Mouse (Mus musculus): ENCODE results near the gene Ttc27. TPM values are rescaled to one million over a fixed set of nuclear protein-coding genes. Genes with fewer than 3 reads are reported as not detected.

Ttc27 gene
- polyA plus RNA-seq, 1 experiment, result 11.1 TPM

DNA sequence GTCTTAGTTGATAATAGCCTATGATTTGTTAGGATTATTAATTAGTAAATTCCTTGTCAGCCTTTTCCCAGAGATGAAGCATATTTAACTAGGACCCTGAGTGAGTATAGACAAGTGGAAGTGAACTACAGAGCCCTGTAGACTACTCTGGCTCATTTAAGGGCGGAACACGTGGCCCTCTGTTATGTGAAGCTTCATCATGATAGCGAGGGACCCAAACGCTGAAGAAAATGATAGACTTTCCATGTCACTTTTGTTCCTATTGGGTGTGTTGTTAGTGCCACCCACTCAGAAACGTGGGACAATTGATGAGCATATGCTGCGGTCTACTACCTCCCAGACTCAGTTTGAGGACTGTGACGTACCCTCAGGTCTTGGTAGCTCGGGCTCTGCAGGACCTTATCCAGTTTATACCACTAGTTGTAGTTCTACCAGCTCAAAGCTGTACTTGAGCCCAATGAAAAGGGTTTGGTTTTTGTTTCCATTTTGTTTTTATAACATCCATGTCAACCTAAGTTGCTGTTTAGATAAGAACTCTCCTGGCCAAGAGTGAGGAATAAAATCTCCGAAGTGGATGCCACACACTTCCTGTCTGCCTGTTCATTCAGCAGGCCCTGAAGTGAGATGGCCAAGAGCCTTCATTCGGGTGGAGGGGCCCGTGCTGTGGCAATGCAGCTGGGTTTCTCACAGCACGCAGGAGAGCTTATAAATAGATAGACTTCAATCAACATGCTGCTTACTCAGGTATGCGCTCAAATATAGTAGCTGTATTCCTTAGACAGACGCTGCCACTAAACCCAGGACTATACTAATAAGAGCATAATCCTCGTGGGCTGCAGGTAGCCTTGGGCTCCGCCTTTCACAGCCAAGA lies 148.4 kb downstream of the Ttc27 start:
- Histone ChIP-seq H3K4me1 (ENCODE audit: control insufficient read depth, insufficient read depth, low read length) (no peaks in the 10 kb centered on the region), H3K4me3 (replicated peaks; ENCODE audit: insufficient read depth, low read depth, low read length) (no peak overlapping the region), H3K27me3 (ENCODE audit: control insufficient read depth, insufficient read depth, low read length) (no peaks in the 10 kb centered on the region), H3K27ac (ENCODE audit: insufficient read depth, low read length) (no peak overlapping the region)
- TF ChIP-seq POLR2A (IDR thresholded peaks at IDR 0.05; ENCODE audit: borderline replicate concordance, insufficient read depth, low read length), result no peak
- no peak for TF ChIP-seq CTCF (IDR thresholded peaks at IDR 0.05; ENCODE audit: borderline replicate concordance, insufficient read depth, low read depth, low read length)
- DNase-seq, result no peak
- WGBS, result 69% methylated on average over 16 of the region's 16 CpGs

DNA sequence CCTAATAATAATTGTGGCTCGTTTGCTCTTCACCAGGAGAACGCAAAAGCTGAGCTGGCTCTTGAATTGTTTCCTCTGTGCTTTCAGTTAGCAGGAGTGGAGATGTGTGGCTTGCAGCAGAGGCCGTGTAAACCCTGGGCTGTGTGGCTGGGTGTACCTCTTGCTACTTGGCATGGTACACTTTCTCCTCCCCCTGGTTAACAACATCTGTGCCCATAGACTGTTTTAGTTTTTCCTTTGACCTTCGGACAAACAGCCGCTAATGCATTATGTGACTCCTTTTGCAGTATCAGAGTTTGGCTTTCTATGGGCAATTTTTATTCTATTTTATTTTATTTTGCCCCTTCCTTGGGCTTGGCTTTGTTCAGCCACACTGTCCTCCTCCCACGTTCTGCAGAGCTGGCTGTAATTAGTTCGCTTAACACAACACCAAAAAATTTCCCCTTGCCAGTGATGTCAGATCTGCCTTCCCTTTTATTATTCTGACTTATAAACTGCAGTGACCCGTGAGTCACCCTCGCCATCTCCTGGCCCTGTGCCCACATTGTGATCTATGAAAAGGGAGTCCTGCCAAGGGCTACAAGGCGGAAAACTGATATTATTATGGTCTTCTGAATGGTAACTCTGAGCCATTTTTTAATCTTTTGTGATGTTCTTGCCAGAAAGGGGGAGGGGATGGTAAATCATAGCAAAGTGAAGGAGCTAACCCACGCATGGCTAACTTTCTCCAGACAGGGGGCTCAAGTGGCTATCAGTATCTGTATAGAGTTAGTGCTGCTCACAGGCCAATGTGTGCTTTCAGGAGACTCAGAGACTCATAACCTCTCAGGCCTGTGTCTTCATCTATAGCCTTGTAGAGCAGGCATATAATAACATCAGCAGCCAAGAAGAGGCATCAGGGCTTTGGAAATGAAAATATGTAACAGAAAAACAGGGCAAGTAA lies 149.3 kb downstream of the Ttc27 start:
- 25% methylated on average over 11 of the region's 11 CpGs for WGBS
- TF ChIP-seq CTCF (IDR thresholded peaks at IDR 0.05; ENCODE audit: borderline replicate concordance, insufficient read depth, low read depth, low read length) (no peak), POLR2A (IDR thresholded peaks at IDR 0.05; ENCODE audit: borderline replicate concordance, insufficient read depth, low read length) (no peak)

DNA sequence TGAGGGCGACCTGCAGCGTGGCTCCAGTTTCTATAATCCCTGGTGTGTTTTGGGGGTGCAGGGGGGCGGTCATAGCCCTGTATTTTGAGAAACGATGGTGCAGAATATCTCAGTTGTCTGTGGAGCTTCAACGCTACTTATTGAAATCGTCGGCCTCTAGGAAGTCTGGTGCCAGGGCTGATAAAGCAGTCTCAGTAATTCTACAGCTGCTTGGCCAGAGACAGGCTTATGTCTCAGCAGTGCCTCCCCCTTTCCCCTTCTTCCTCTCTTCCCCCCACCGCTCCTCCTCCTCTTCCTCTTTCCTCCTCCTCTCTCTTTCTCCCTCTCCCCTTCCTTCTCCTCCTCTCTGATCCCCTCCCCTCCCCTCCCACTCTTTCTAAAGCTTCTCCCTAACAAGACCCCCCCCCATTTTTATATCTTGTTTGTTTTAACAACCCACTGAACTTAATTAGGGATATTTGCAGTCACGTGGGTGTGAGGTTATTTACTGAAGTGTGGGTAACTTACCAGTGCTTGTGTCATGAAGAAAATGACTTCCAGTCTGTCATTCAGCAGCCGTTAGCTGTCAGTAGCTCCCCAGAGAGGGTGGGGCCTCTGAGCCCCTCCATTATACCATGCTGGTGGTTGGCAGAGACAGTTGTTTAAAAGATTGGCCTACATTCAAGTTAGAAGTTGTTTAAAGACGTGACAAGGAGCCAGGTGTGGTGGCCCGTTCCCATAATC lies 150.8 kb downstream of the Ttc27 start:
- WGBS, result 45% methylated on average over 12 of the region's 12 CpGs
- Histone ChIP-seq H3K27ac (ENCODE audit: insufficient read depth, low read length) (no peak overlapping the region), H3K27me3 (ENCODE audit: control insufficient read depth, insufficient read depth, low read length) (no peaks in the 10 kb centered on the region), H3K4me1 (ENCODE audit: control insufficient read depth, insufficient read depth, low read length) (no peaks in the 10 kb centered on the region), H3K4me3 (replicated peaks; ENCODE audit: insufficient read depth, low read depth, low read length) (no peak overlapping the region)
- DNase-seq, result no peak
- TF ChIP-seq POLR2A (IDR thresholded peaks at IDR 0.05; ENCODE audit: borderline replicate concordance, insufficient read depth, low read length), result no peak
- no peak for TF ChIP-seq CTCF (IDR thresholded peaks at IDR 0.05; ENCODE audit: borderline replicate concordance, insufficient read depth, low read depth, low read length)

More for the DNA sequence above, 149.3 kb downstream of the Ttc27 start:
- H3K27me3 ChIP-seq (ENCODE audit: control insufficient read depth, insufficient read depth, low read length), result no peaks in the 10 kb centered on the region
- no peak overlapping the region for H3K4me3 ChIP-seq (replicated peaks; ENCODE audit: insufficient read depth, low read depth, low read length)
- no peaks in the 10 kb centered on the region for H3K4me1 ChIP-seq (ENCODE audit: control insufficient read depth, insufficient read depth, low read length)
- DNase-seq, result no peak
- no peak overlapping the region for H3K27ac ChIP-seq (ENCODE audit: insufficient read depth, low read length)

DNA sequence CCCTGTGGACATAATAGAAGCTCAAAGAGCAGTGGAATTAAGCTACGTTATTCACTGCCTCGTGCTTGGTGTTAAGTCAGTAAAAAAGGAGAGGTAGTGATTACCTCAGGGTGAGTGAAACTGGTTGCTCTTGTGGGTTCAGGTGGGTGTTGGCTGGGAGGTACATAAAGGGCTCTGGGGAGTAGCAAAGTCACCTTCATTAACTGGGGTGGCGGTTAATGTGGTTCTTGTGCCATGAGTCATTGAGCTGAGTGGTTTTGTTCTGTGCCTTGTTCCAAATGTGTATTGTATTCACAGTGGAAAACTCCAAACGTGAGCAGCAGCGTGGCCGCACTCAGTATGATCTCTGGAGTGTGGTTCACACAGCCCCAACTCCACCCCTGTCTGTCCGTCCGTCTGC lies 152.0 kb downstream of the Ttc27 start:
- Histone ChIP-seq H3K27ac (ENCODE audit: insufficient read depth, low read length) (no peak overlapping the region), H3K4me1 (ENCODE audit: control insufficient read depth, insufficient read depth, low read length) (no peaks in the 10 kb centered on the region), H3K4me3 (replicated peaks; ENCODE audit: insufficient read depth, low read depth, low read length) (no peak overlapping the region), H3K27me3 (ENCODE audit: control insufficient read depth, insufficient read depth, low read length) (no peaks in the 10 kb centered on the region)
- no peak for DNase-seq
- TF ChIP-seq POLR2A (IDR thresholded peaks at IDR 0.05; ENCODE audit: borderline replicate concordance, insufficient read depth, low read length) (no peak), CTCF (IDR thresholded peaks at IDR 0.05; ENCODE audit: borderline replicate concordance, insufficient read depth, low read depth, low read length) (no peak)
- 84% methylated on average over 8 of the region's 8 CpGs for whole genome bisulfite sequencing

DNA sequence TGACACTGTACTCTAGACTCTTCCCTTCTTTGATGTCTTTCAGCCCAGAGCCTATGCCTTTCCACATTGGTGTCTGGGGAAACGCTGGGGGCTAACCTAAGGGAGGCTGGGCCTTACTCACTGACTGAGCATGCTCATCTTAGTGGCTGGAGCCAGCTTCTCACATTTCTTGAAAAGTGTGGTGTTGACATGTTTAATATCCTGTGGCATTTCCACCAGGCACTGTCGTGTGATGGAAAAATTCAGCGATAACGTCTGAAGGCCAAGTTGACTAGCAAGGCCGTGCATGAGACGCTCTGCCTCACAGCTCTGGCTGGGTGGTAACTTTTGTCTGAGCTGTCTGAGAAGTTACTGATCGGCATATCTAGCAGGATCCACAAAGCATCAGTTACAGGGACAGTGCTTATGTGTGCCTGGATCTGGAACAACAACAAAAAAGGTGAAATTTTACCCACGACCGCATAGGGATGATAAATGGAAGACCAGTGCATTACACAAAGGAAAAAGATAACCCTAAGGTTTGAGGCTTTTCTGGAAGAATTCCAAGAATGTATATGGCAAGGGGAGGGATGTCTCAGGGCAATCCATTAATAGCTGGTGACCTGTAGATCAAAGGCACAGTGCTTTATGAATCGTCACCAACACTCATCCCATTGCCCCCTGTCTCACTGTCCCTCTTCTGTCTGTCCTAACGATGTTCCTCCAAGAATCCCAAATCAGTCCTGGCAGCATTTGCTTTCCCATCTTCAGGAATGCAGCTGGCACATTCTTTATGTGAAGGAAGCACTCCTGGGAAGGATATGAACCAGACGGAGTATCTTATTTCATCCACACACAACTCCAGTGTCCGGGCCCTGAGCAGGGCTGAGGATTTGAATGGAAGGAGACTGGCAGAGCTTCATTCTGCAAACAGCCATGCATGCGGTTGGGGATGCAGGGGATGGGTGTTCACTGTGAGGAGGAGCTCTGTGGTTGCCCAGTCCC lies 152.9 kb downstream of the Ttc27 start:
- H3K4me3 ChIP-seq (replicated peaks; ENCODE audit: insufficient read depth, low read depth, low read length), result no peak overlapping the region
- DNase-seq, result no peak
- H3K4me1 ChIP-seq (ENCODE audit: control insufficient read depth, insufficient read depth, low read length), result no peaks in the 10 kb centered on the region
- no peak overlapping the region for H3K27ac ChIP-seq (ENCODE audit: insufficient read depth, low read length)
- 68% methylated on average over 14 of the region's 14 CpGs for WGBS
- no peak for TF ChIP-seq CTCF (IDR thresholded peaks at IDR 0.05; ENCODE audit: borderline replicate concordance, insufficient read depth, low read depth, low read length)
- no peak for TF ChIP-seq POLR2A (IDR thresholded peaks at IDR 0.05; ENCODE audit: borderline replicate concordance, insufficient read depth, low read length)
- no peaks in the 10 kb centered on the region for H3K27me3 ChIP-seq (ENCODE audit: control insufficient read depth, insufficient read depth, low read length)

DNA sequence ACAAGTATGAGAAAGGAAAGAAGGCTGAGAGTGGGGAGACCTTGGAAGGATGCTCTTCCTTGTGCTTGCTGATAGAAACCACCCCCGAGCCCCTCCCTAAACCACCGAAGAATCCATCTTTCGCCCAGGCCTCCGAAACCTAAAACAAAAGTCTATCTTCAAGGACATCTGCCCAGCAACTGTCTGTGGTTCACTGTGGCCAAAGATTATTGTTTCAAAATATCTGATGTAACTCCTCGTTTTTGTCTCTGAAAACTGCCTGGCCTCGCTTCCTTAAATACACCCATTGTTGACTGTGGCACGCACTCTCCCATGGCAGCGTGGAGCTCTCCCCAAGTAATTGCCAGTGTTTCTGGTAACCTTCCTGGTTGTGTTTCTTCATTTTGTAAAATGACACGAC lies 155.0 kb downstream of the Ttc27 start:
- Histone ChIP-seq H3K27ac (ENCODE audit: insufficient read depth, low read length) (no peak overlapping the region), H3K4me1 (ENCODE audit: control insufficient read depth, insufficient read depth, low read length) (no peaks in the 10 kb centered on the region), H3K4me3 (replicated peaks; ENCODE audit: insufficient read depth, low read depth, low read length) (no peak overlapping the region), H3K27me3 (ENCODE audit: control insufficient read depth, insufficient read depth, low read length) (no peaks in the 10 kb centered on the region)
- 86% methylated on average over 9 of the region's 9 CpGs for WGBS
- no peak for DNase-seq
- no peak for TF ChIP-seq CTCF (IDR thresholded peaks at IDR 0.05; ENCODE audit: borderline replicate concordance, insufficient read depth, low read depth, low read length)
- TF ChIP-seq POLR2A (IDR thresholded peaks at IDR 0.05; ENCODE audit: borderline replicate concordance, insufficient read depth, low read length), result no peak
